Mouse (Mus musculus): Measurements from ENCODE around the gene Gm28047. TPM values are rescaled to one million over a fixed set of nuclear protein-coding genes. Genes with fewer than 3 reads are reported as not detected.

The Gm28047 gene
- polyA plus RNA-seq, 2 experiments = not detected

- TF ChIP-seq CTCF (IDR thresholded peaks at IDR 0.05; ENCODE audit: low read depth) = no peak
- Histone ChIP-seq H3K4me1 (replicated peaks; ENCODE audit: control insufficient read depth in 2 of 2, insufficient read depth in 2 of 2, low read length in 1 of 2) (peaks cover 2 to 7% of the 10 kb centered on the region in 2 experiments), H3K9me3 (ENCODE audit: control insufficient read depth, low read length) (no peaks in the 10 kb centered on the region), H3K4me2 (ENCODE audit: low read depth) (no peak overlapping the region), H3K27me3 (ENCODE audit: control insufficient read depth, insufficient read depth, low read length) (no peaks in the 10 kb centered on the region; the same call in 1 of the 2 replicates), H3K4me3 (ENCODE audit: insufficient read depth in 1 of 2, low read depth in 2 of 2, low read length in 2 of 2) (no peak overlapping the region), H3K9ac (replicated peaks) (no peak overlapping the region), H3K36me3 (replicated peaks; ENCODE audit: control insufficient read depth, insufficient read depth, low read depth) (peaks cover 17% of the 10 kb centered on the region), H3K27ac (no peak overlapping the region)
- ATAC-seq (ENCODE audit: insufficient read depth) = no peak
- 64% methylated on average over 1 of the region's 1 CpGs for WGBS (ENCODE audit: insufficient replicate concordance)
- DNase-seq (ENCODE audit: low read depth in 3 of 3, low spot score in 3 of 3) = no peak
Measured at GRCm38 (mm10) chr15:102506864-102507263, 118.0 kb downstream of the Gm28047 start.

GRCm38 (mm10) chr15:102506464-102506830 lies 118.4 kb downstream of the Gm28047 start:
- no peaks in the 10 kb centered on the region; the same call in 1 of the 2 replicates for H3K27me3 ChIP-seq (ENCODE audit: control insufficient read depth, insufficient read depth, low read length)
- peaks cover 2 to 7% of the 10 kb centered on the region in 2 experiments for H3K4me1 ChIP-seq (replicated peaks; ENCODE audit: control insufficient read depth in 2 of 2, insufficient read depth in 2 of 2, low read length in 1 of 2)
- H3K4me3 ChIP-seq (ENCODE audit: insufficient read depth in 1 of 2, low read depth in 2 of 2, low read length in 2 of 2) = no peak overlapping the region
- ATAC-seq (ENCODE audit: insufficient read depth) = no peak
- 29% methylated on average over 2 of the region's 2 CpGs for WGBS (ENCODE audit: insufficient replicate concordance)
- H3K9ac ChIP-seq (replicated peaks) = no peak overlapping the region
- H3K36me3 ChIP-seq (replicated peaks; ENCODE audit: control insufficient read depth, insufficient read depth, low read depth) = peaks cover 20% of the 10 kb centered on the region
- H3K9me3 ChIP-seq (ENCODE audit: control insufficient read depth, low read length) = no peaks in the 10 kb centered on the region
- no peak for TF ChIP-seq CTCF (IDR thresholded peaks at IDR 0.05; ENCODE audit: low read depth)
- no peak for TF ChIP-seq EP300 (IDR thresholded peaks at IDR 0.05; ENCODE audit: low read depth)
- DNase-seq (ENCODE audit: low read depth in 3 of 3, low spot score in 3 of 3) = no peak
- no peak overlapping the region for H3K4me2 ChIP-seq (ENCODE audit: low read depth)
- H3K27ac ChIP-seq = no peak overlapping the region

DNA sequence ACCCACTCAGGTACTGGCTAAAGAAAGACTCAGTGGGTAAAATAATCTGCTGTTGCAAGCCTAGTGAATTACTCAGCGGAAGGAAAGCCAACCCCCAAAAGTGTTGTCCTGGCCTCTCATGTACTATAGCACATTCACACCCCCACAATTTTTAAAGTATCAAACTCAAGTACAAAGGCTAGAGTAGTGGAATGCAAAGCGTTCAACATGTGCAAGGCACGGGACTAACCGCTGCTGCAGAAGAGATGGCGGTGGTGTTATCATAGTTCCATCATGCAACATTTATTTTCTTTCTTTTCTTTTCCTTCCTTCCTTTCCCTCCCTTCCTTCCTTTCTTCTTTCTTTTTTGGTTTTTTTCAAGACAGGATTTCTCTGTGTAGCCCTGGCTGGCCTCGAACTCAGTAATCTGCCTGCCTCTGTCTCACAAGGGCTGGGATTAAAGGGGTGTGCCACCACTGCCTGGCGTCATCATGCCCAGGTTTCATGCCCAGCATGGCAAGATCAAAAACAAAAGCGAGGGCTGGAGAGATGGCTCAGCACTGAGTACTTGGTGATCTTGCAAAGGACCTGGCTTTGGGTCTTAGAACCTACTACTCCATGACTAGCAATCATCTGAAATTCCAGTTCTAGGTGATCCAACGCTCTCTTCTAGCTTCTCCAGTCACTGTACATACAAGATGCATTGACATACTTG lies 119.0 kb downstream of the Gm28047 start:
- H3K9me3 ChIP-seq (ENCODE audit: control insufficient read depth, low read length) = no peaks in the 10 kb centered on the region
- ATAC-seq (ENCODE audit: insufficient read depth) (no peak), DNase-seq (ENCODE audit: low read depth in 3 of 3, low spot score in 3 of 3) (no peak)
- no peak overlapping the region for H3K9ac ChIP-seq (replicated peaks)
- no peak overlapping the region for H3K27ac ChIP-seq
- no peak overlapping the region for H3K4me3 ChIP-seq (ENCODE audit: insufficient read depth in 1 of 2, low read depth in 2 of 2, low read length in 2 of 2)
- no peak overlapping the region for H3K4me2 ChIP-seq (ENCODE audit: low read depth)
- H3K4me1 ChIP-seq (replicated peaks; ENCODE audit: control insufficient read depth in 2 of 2, insufficient read depth in 2 of 2, low read length in 1 of 2) = peaks cover 2 to 4% of the 10 kb centered on the region in 2 experiments
- WGBS (ENCODE audit: insufficient replicate concordance) = 66% methylated on average over 9 of the region's 9 CpGs
- H3K27me3 ChIP-seq (ENCODE audit: control insufficient read depth, insufficient read depth, low read length) = no peaks in the 10 kb centered on the region; the same call in 1 of the 2 replicates
- TF ChIP-seq EP300 (IDR thresholded peaks at IDR 0.05; ENCODE audit: low read depth) (no peak), CTCF (IDR thresholded peaks at IDR 0.05; ENCODE audit: low read depth) (no peak)
- peaks cover 24% of the 10 kb centered on the region for H3K36me3 ChIP-seq (replicated peaks; ENCODE audit: control insufficient read depth, insufficient read depth, low read depth)

DNA sequence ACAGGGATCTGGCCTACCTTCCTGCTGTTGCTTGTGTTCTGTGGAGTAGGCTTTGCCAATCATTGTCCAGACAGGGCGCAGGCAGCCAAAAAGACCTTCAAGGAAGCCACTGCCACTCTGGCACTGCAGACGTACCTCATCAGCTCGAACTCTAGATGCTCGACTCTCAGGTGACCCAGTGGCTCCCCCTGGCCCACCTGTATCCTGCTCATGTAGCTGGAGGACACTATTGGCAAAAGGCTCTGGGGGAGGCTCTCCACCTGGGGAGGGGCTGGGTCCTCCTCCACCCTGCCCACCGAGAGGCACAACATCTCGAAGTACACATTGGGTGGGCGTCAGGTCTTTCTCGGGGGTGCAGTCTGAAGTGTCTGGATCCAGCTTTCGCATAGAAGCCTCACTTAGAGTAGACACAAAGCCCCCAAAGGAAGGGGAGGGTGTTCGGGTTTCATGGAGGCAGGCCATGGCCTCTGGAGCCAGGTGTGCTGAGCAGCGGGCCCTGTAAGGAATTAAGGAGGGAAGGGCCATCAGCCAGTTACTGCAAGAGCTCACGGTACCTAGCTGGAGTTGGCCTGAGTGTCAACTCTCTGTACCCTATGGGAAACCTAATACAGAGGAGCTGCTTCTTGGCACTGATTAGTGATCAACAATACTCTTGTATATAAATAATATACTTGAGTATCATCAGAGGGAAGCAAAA lies 119.6 kb downstream of the Gm28047 start:
- Histone ChIP-seq H3K4me1 (replicated peaks; ENCODE audit: control insufficient read depth in 2 of 2, insufficient read depth in 2 of 2, low read length in 1 of 2) (peaks cover 2% of the 10 kb centered on the region in 2 experiments; a peak in 3 of 4 replicates), H3K4me2 (ENCODE audit: low read depth) (no peak overlapping the region), H3K27me3 (ENCODE audit: control insufficient read depth, insufficient read depth, low read length) (no peaks in the 10 kb centered on the region), H3K9me3 (ENCODE audit: control insufficient read depth, low read length) (no peaks in the 10 kb centered on the region), H3K4me3 (ENCODE audit: insufficient read depth in 1 of 2, low read depth in 2 of 2, low read length in 2 of 2) (no peak overlapping the region), H3K27ac (no peak overlapping the region), H3K9ac (replicated peaks) (no peak overlapping the region), H3K36me3 (replicated peaks; ENCODE audit: control insufficient read depth, insufficient read depth, low read depth) (peaks cover 30% of the 10 kb centered on the region)
- ATAC-seq (ENCODE audit: insufficient read depth) (no peak; the same call in 1 of the 2 replicates), DNase-seq (ENCODE audit: low read depth in 3 of 3, low spot score in 3 of 3) (no peak)
- WGBS (ENCODE audit: insufficient replicate concordance) = 74% methylated on average over 12 of the region's 12 CpGs
- TF ChIP-seq CTCF (IDR thresholded peaks at IDR 0.05; ENCODE audit: low read depth) (no peak), EP300 (IDR thresholded peaks at IDR 0.05; ENCODE audit: low read depth) (no peak)
